Mouse (Mus musculus) heart, adult 2 months (tissue): ENCODE data around the gene Oaz2.

Experiments used
- EP300 ChIP-seq: fragments of 200-500 bp; IDR thresholded peaks from 2 replicates; pipeline ENCODE4 v1.6.1; 2011; ENCODE audit warnings: low read depth, low read length, control low read depth; ENCODE audit not compliant: insufficient read depth
- POLR2A ChIP-seq: fragments of 200-500 bp; IDR thresholded peaks from 2 replicates; pipeline ENCODE4 v1.6.1; 2011; ENCODE audit warnings: mild to moderate bottlenecking, low read depth, low read length, control low read depth; ENCODE audit not compliant: insufficient read depth

DNA sequence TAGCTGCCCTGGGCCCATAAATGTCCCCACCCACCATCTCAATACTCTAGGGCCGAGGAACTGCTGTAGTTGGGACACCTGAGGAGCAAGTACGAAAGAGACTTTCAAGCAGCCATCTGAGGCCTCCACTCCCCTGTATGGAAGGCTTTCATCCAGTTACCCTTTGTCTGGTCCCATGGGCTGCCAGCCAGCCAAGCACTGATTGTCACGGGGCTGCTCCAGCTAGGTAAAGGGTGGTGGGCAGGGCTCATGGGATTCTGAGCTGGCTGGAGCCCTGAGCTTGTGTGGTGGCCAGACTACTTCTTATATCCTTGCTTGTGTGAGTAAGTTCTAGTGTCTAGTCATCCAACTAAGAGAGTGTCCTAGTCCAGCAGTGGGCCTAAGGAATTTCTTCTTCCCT, 10.6 kb upstream of the Oaz2 start:
- TF ChIP-seq EP300 = no peak
- no peak for TF ChIP-seq POLR2A
